Mouse (Mus musculus) gastrocnemius, postnatal 10 days (tissue): Measurements from ENCODE around the gene Tmem102. TPM values are rescaled to one million over a fixed set of nuclear protein-coding genes. Genes with fewer than 3 reads are reported as not detected.

Experiments
- DNase-seq: peaks from one replicate; pipeline ENCODE4 v3.0.0; 2021; ENCODE audit warnings: mixed read lengths
- total RNA-seq, 2 experiments: library from RNA; stranded (reverse); gene quantifications; 2 replicates each; pipeline ENCODE4 v1.2.3; 2021

Tmem102 gene
- total RNA-seq, 2 experiments from 2014 or later, result not detected

GRCm38 (mm10) chr11:69818871-69819270, 13.4 kb upstream of the Tmem102 start:
- no peak for DNase-seq

GRCm38 (mm10) chr11:69818365-69818764, 12.9 kb upstream of the Tmem102 start, which contains the start of gene Spem2:
Spem2 (minus strand) TSS chr11:69818465.
- DNase-seq, result no peak

GRCm38 (mm10) chr11:69816520-69816919, 11.1 kb upstream of the Tmem102 start:
- no peak for DNase-seq

- DNase-seq, result no peak
These were observed 9.7 kb upstream of the Tmem102 start, which contains the start of gene Gm39566 for GRCm38 (mm10) chr11:69815155-69815554. Gm39566 (minus strand) TSS chr11:69815298.

- DNase-seq, result no peak
These were observed 4.9 kb upstream of the Tmem102 start for GRCm38 (mm10) chr11:69810280-69810679.

GRCm38 (mm10) chr11:69807641-69808040, 2.2 kb upstream of the Tmem102 start:
- DNase-seq, result no peak

- DNase-seq, result no peak
These were observed 954 bp upstream of the Tmem102 start for GRCm38 (mm10) chr11:69806378-69806777.

GRCm38 (mm10) chr11:69804652-69804940, 828 bp downstream of the Tmem102 start:
- DNase-seq, result peak; percentile 45

- DNase-seq, result peak; percentile 76
These were observed 1.4 kb downstream of the Tmem102 start for GRCm38 (mm10) chr11:69803786-69804651.

GRCm38 (mm10) chr11:69803328-69803727, 2.1 kb downstream of the Tmem102 start:
- DNase-seq, result no peak

GRCm38 (mm10) chr11:69802648-69803105, 2.7 kb downstream of the Tmem102 start:
- peak; percentile 88 for DNase-seq

GRCm38 (mm10) chr11:69801379-69801977, 3.9 kb downstream of the Tmem102 start, which contains the start of gene Fgf11:
Fgf11 (minus strand) TSS chr11:69801857.
- DNase-seq, result peak; percentile 33

GRCm38 (mm10) chr11:69800392-69801197, 4.8 kb downstream of the Tmem102 start:
- DNase-seq, result peak; percentile 79

- DNase-seq, result peak; percentile 79
These were observed 5.4 kb downstream of the Tmem102 start for GRCm38 (mm10) chr11:69800138-69800391.

- DNase-seq, result no peak
These were observed 5.9 kb downstream of the Tmem102 start for GRCm38 (mm10) chr11:69799394-69800137.

GRCm38 (mm10) chr11:69797924-69798323, 7.5 kb downstream of the Tmem102 start:
- DNase-seq, result no peak

- no peak for DNase-seq
These were observed 9.4 kb downstream of the Tmem102 start for GRCm38 (mm10) chr11:69795983-69796435.

GRCm38 (mm10) chr11:69795168-69795982, 10.0 kb downstream of the Tmem102 start, which contains the start of gene Chrnb1:
Chrnb1 (minus strand) TSS chr11:69795943.
- peak; percentile 88 for DNase-seq

GRCm38 (mm10) chr11:69793429-69793828, 12.0 kb downstream of the Tmem102 start:
- no peak for DNase-seq

GRCm38 (mm10) chr11:69791420-69791819, 14.0 kb downstream of the Tmem102 start:
- no peak for DNase-seq

- DNase-seq, result no peak
These were observed 16.0 kb downstream of the Tmem102 start for GRCm38 (mm10) chr11:69789431-69789830.
